Mouse (Mus musculus) lung, embryonic 16.5 days (tissue): ENCODE results near the gene Csf1. TPM values are rescaled to one million over a fixed set of nuclear protein-coding genes. Genes with fewer than 3 reads are reported as not detected.
A peak's percentile ranks its signal among the peaks of the same experiment; 100 is the strongest.

Experiments used
- ATAC-seq: fragments of 200-750 bp; cut with Nextera tagmentation; 2 replicates; pipeline ENCODE4 v1.8.0; 2017; ENCODE audit warnings: low read depth, mild to moderate bottlenecking, moderate library complexity
- H3K27ac ChIP-seq: fragments of 300-500 bp; sonication (generic); 2 replicates; pipeline ENCODE4 v1.5.1; 2014; ENCODE audit warnings: mild to moderate bottlenecking, control low read depth, low read length
- H3K27me3 ChIP-seq: fragments of 300-500 bp; sonication (generic); 2 replicates; pipeline ENCODE4 v1.6.1; 2014; ENCODE audit warnings: low read depth, low read length, mixed read lengths; ENCODE audit not compliant: control insufficient read depth, insufficient read depth
- H3K36me3 ChIP-seq: fragments of 300-500 bp; sonication (generic); 2 replicates; pipeline ENCODE4 v1.6.1; 2014; ENCODE audit warnings: low read length; ENCODE audit not compliant: control insufficient read depth, insufficient read depth
- H3K4me1 ChIP-seq: fragments of 300-500 bp; sonication (generic); replicated peaks from 2 replicates; pipeline ENCODE4 v1.6.1; 2014; ENCODE audit warnings: low read length, mixed read lengths; ENCODE audit not compliant: control insufficient read depth, insufficient read depth
- H3K4me2 ChIP-seq: fragments of 300-500 bp; sonication (generic); 2 replicates; pipeline ENCODE4 v1.6.1; 2014; ENCODE audit warnings: low read depth, low read length, control low read depth
- H3K4me3 ChIP-seq: fragments of 300-500 bp; sonication (generic); 2 replicates; pipeline ENCODE4 v1.5.1; 2014; ENCODE audit warnings: mild to moderate bottlenecking, low read length, control low read depth
- H3K9ac ChIP-seq: fragments of 300-500 bp; sonication (generic); 2 replicates; pipeline ENCODE4 v1.6.1; 2014; ENCODE audit warnings: low read length, control low read depth
- H3K9me3 ChIP-seq: fragments of 300-500 bp; sonication (generic); 2 replicates; pipeline ENCODE4 v1.6.1; 2016; ENCODE audit warnings: low read length; ENCODE audit not compliant: control insufficient read depth
- WGBS: fragments of 180-500 bp; shearing (Covaris S2); extraction: QIAGEN DNeasy Blood & Tissue Kit; methylation state at CpG from one replicate; pipeline ENCODE4 v1.1.7; 2014; 5-methylcytosine and 5-hydroxymethylcytosine counted together
- polyA plus RNA-seq: library from polyadenylated mRNA; unstranded; fragments of >200 nt; fragmentation: Nextera tagmentation; extraction: Ambion mirVana; gene quantifications from 2 replicates; pipeline ENCODE4 v1.2.1, GENCODE M21; 2015

Gene Csf1
- polyA plus RNA-seq, 1 experiment from 2014 or later: 9.8 TPM

DNA sequence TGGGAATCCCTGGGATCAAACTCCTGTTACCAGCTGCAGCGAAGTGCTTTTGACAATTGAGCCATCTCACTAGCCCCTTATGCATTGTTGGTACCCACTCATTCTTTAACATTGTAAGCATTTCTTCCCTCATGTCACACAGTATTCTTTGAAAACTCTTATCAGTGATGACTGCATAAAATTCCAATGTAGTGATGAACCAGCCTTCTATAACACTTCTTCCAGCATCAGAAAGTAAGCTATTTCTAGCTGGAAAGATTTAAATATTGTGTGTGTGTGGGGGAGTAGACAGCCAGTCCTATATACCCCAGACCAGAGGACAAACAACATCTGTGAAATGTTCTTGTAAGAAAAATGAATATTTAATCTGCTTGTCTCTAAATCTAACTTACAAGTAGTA lies 26.9 kb downstream of the Csf1 start:
- Histone ChIP-seq H3K27ac (no peak overlapping the region), H3K4me1 (no peaks in the 10 kb centered on the region; the same call in 1 of the 2 replicates), H3K9ac (no peak overlapping the region), H3K4me2 (no peak overlapping the region), H3K27me3 (no peaks in the 10 kb centered on the region), H3K9me3 (no peaks in the 10 kb centered on the region), H3K4me3 (no peak overlapping the region), H3K36me3 (no peaks in the 10 kb centered on the region)
- ATAC-seq: no peak
- WGBS: 79% methylated on average over 1 of the region's 1 CpGs

- Histone ChIP-seq H3K4me1 (no peaks in the 10 kb centered on the region; the same call in 1 of the 2 replicates), H3K9me3 (no peaks in the 10 kb centered on the region), H3K4me2 (no peak overlapping the region), H3K36me3 (no peaks in the 10 kb centered on the region), H3K27ac (no peak overlapping the region), H3K27me3 (no peaks in the 10 kb centered on the region), H3K4me3 (no peak overlapping the region), H3K9ac (no peak overlapping the region)
- WGBS: 67% methylated on average over 2 of the region's 2 CpGs
- ATAC-seq: no peak
Measured at GRCm38 (mm10) chr3:107730236-107730635, 30.0 kb downstream of the Csf1 start.

DNA sequence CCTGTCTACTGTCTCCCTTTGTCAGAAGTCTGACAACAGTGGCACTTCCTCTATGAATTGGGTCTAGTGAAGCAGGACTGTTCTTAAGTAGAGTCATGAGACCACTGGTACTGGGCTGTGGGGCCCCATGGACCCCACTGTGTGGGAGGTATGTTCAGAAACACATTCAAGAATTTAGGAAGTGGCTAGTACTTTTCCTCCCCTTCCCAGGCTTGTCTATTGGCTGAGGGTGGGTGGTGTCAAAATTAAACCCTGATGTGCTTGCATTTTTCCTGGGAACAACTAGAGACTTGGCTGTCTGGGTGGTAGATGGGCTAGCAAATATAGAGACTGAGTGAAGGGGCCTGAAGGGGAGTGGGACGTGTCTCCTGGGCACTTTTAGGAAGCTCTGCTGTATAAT lies 31.8 kb downstream of the Csf1 start:
- Histone ChIP-seq H3K4me1 (no peaks in the 10 kb centered on the region; the same call in 1 of the 2 replicates), H3K27me3 (no peaks in the 10 kb centered on the region), H3K27ac (no peak overlapping the region), H3K9me3 (no peaks in the 10 kb centered on the region), H3K36me3 (no peaks in the 10 kb centered on the region), H3K4me2 (no peak overlapping the region), H3K4me3 (no peak overlapping the region), H3K9ac (no peak overlapping the region)
- WGBS: 41% methylated on average over 1 of the region's 1 CpGs
- no peak for ATAC-seq

- 20% methylated on average over 1 of the region's 1 CpGs for WGBS
- Histone ChIP-seq H3K4me3 (no peak overlapping the region), H3K36me3 (no peaks in the 10 kb centered on the region), H3K4me2 (no peak overlapping the region), H3K27ac (no peak overlapping the region), H3K27me3 (no peaks in the 10 kb centered on the region), H3K9me3 (no peaks in the 10 kb centered on the region), H3K9ac (no peak overlapping the region), H3K4me1 (peaks cover 26% of the 10 kb centered on the region)
- peak; percentile 45; the same call in 1 of the 2 replicates for ATAC-seq
Measured at GRCm38 (mm10) chr3:107715971-107716370, 44.3 kb downstream of the Csf1 start.

DNA sequence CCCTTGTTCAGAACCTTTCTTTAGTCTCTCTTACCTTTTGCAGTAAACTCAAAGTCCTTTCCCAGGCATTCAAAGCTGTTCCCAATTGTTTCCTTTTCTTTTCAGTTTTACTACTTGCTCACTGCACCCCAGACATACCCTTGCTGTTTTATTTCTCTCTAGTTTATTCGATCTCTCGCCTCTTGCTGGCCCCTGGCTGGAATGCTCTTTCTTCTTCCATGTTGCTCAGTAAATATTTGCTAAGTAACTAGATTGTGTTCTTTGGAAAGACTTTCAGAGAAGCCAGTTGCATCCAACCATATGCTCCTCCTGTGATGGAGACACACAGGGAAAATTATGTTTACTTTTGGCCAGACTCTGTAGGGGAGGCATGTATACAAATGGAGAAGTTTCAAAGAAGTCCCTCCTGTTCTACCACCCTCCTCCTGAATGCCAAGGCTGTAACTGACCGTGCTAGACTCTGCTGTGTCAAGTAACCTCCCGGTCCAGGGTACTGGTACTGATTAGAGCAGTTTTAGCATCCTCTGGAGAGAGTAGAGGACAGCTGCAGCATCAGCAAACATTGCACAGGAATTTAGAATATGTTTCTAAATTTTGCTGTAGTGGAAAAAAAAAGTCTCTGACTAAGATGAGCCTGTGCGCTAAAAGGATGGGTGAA lies 45.9 kb downstream of the Csf1 start:
- Histone ChIP-seq H3K27me3 (no peaks in the 10 kb centered on the region), H3K27ac (no peak overlapping the region)
- 28% methylated on average over 5 of the region's 5 CpGs for WGBS

DNA sequence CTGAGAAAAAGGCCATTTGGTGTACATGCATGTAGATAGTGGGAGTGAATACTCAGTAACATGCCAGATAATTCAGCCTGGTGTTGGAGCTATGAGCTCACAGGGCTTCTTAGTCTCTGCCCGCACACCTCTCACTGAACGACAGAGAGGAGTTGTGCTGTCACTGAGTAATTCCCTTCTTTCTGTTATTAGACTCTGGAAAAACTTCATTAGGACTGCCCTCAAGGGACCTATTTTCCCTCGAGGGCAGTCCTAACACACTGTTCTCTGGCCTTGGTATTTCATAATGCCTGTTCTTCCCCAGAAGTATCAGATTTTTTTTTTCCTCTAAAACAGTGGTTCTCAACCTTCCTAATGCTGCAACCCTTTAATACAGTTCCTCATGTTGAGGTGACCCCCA lies 48.2 kb downstream of the Csf1 start:
- 58% methylated on average over 3 of the region's 3 CpGs for WGBS
- no peak overlapping the region for H3K4me2 ChIP-seq
- no peak overlapping the region for H3K9ac ChIP-seq
- no peaks in the 10 kb centered on the region for H3K9me3 ChIP-seq
- no peak overlapping the region for H3K4me3 ChIP-seq
- H3K27ac ChIP-seq: no peak overlapping the region
- H3K36me3 ChIP-seq: no peaks in the 10 kb centered on the region
- H3K27me3 ChIP-seq: no peaks in the 10 kb centered on the region
- peaks cover 23% of the 10 kb centered on the region for H3K4me1 ChIP-seq
- ATAC-seq: no peak

More for the DNA sequence above, 45.9 kb downstream of the Csf1 start:
- no peaks in the 10 kb centered on the region for H3K9me3 ChIP-seq
- no peak overlapping the region for H3K4me2 ChIP-seq
- ATAC-seq: peak; percentile 51
- peaks cover 26% of the 10 kb centered on the region for H3K4me1 ChIP-seq
- H3K4me3 ChIP-seq: no peak overlapping the region
- H3K9ac ChIP-seq: no peak overlapping the region
- H3K36me3 ChIP-seq: no peaks in the 10 kb centered on the region

GRCm38 (mm10) chr3:107709156-107709555 lies 51.1 kb downstream of the Csf1 start:
- H3K4me1 ChIP-seq: no peaks in the 10 kb centered on the region
- H3K27ac ChIP-seq: no peak overlapping the region
- ATAC-seq: no peak
- H3K36me3 ChIP-seq: no peaks in the 10 kb centered on the region
- H3K9me3 ChIP-seq: no peaks in the 10 kb centered on the region
- H3K4me2 ChIP-seq: no peak overlapping the region
- 68% methylated on average over 3 of the region's 3 CpGs for WGBS
- H3K27me3 ChIP-seq: no peaks in the 10 kb centered on the region
- H3K9ac ChIP-seq: no peak overlapping the region
- H3K4me3 ChIP-seq: no peak overlapping the region

DNA sequence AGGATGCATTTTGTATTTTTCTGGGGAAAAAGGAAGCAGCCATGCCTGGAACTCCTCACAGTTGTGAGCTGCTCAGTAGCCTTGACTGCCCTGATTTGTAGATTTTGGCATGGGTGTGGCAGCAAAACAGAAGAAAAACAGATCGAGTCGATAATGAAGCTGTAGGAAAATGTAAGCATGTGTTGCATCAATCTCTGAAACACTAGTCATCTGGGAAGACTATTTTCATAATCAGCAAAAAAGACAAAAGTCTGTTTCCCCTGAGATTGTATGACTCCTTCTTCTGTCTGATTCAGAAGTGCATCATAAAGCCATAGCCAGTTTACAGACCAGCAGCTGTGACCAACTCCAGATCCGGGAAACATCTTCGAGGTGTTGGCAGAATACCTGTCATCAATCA lies 53.0 kb downstream of the Csf1 start:
- H3K9me3 ChIP-seq: no peaks in the 10 kb centered on the region
- no peaks in the 10 kb centered on the region for H3K36me3 ChIP-seq
- no peak overlapping the region for H3K4me2 ChIP-seq
- no peak overlapping the region for H3K9ac ChIP-seq
- no peak overlapping the region for H3K27ac ChIP-seq
- no peak overlapping the region for H3K4me3 ChIP-seq
- no peak for ATAC-seq
- no peaks in the 10 kb centered on the region for H3K4me1 ChIP-seq
- no peaks in the 10 kb centered on the region for H3K27me3 ChIP-seq
- WGBS: 57% methylated on average over 4 of the region's 4 CpGs

GRCm38 (mm10) chr3:107706164-107706563 lies 54.1 kb downstream of the Csf1 start:
- Histone ChIP-seq H3K27me3 (no peaks in the 10 kb centered on the region), H3K27ac (no peak overlapping the region), H3K4me2 (no peak overlapping the region), H3K9me3 (no peaks in the 10 kb centered on the region), H3K9ac (no peak overlapping the region), H3K4me3 (no peak overlapping the region), H3K36me3 (no peaks in the 10 kb centered on the region), H3K4me1 (no peaks in the 10 kb centered on the region)
- WGBS: 22% methylated on average over 2 of the region's 2 CpGs
- peak; percentile 49; the same call in 1 of the 2 replicates for ATAC-seq

- Histone ChIP-seq H3K9ac (no peak overlapping the region), H3K27me3 (no peaks in the 10 kb centered on the region), H3K9me3 (no peaks in the 10 kb centered on the region), H3K27ac (no peak overlapping the region), H3K36me3 (no peaks in the 10 kb centered on the region), H3K4me1 (no peaks in the 10 kb centered on the region), H3K4me2 (no peak overlapping the region), H3K4me3 (no peak overlapping the region)
- WGBS: 69% methylated on average over 1 of the region's 1 CpGs
- ATAC-seq: no peak
Measured at GRCm38 (mm10) chr3:107704371-107704705, 55.9 kb downstream of the Csf1 start.
